ENCODE assay signal across 9 mouse cellular contexts in the genomic region with DNA sequence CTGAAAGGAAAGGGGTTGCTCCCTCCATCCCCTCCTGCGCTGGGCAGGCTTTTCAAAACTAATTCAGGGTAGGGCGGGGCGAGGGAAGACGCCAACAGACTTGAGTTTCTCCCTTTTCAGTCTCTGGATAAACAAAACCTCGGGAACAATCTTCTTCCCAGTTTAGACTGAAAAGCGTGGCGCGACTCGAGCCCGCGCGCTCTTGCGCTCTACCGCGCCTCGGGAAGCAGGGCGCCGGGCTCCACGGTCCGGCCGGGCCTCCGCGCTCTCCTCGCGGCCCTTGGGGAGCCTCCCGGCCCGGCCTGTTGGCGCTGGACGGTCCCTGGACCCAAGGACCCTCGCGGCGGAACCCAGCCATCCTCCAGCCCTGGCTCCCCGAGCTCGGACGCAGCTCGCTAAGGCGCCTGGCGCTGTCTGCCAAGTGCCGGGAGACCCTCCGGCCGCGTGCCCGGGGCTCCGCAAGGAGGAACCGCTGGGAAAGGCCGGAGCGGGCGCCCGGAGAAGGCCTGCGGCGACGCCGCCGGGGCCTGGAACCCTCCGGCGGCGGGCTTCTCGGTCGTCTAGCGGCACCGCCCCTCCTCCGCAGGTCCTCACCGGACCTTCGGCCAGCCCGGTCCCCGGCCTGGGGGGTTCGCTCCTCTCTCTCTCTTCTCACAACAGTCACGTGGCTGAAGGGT. TPM values are rescaled to one million over a fixed set of nuclear protein-coding genes. Genes with fewer than 3 reads are reported as not detected.
DNase-seq lines count a peak whose midpoint lies in the region; ATAC-seq and TF ChIP-seq lines count a peak whose summit lies in the region.
"Had no signal": no experiment of that assay in that cellular context is flagged by ENCODE, and none has a peak within 500 bp of the region (broad histone marks: within the 10 kb centered on the region; RNA-seq: fewer than 3 reads in every experiment).

No protein-coding gene starts in this region.

- peaks cover 58% of the 10 kb centered on the region for H3K27me3 ChIP-seq in heart, embryonic 11.5 days (ENCODE audit: control insufficient read depth, insufficient read depth, low read length)

- WGBS in heart, embryonic 11.5 days (ENCODE audit: insufficient replicate concordance): under 1% methylated on average over 68 of the region's 68 CpGs
- WGBS in olfactory bulb, adult 2 months: under 1% methylated on average over 68 of the region's 68 CpGs

- TF ChIP-seq POLR2A in olfactory bulb, adult 2 months (IDR thresholded peaks at IDR 0.05; ENCODE audit: insufficient read depth, low read depth, low read length): peak; percentile 23; the same call in 1 of the 2 replicates

- no peaks in the 10 kb centered on the region for H3K36me3 ChIP-seq in heart, embryonic 11.5 days (ENCODE audit: control insufficient read depth, insufficient read depth, low read length)

- no peak for DNase-seq in heart, adult 9 months (ENCODE audit: low spot score in 2 of 2)
- peak; percentile 71 for DNase-seq in R1 (ENCODE audit: low read depth, low spot score)
- peak; percentile 66 to 71 for DNase-seq in frontal cortex, postnatal 10 days (ENCODE audit: low spot score in 2 of 2)
- DNase-seq in left cerebral cortex, postnatal 25 days (ENCODE audit: low spot score in 2 of 2): peak; percentile 73 to 82
- no peak for DNase-seq in spleen, postnatal 10 days (ENCODE audit: low spot score in 2 of 2)
- no peak for DNase-seq in urinary bladder, postnatal 36 days (ENCODE audit: low spot score in 2 of 2)

- ATAC-seq in heart, embryonic 11.5 days (replicated peaks; ENCODE audit: insufficient number of reproducible peaks, low FRiP score, low TSS enrichment): peak; percentile 46; the same call in 1 of the 2 replicates

- H3K4me3 ChIP-seq in heart, embryonic 11.5 days (ENCODE audit: low read depth, low read length): peak overlapping the region; percentile 41
- H3K4me3 ChIP-seq in olfactory bulb, adult 2 months (ENCODE audit: insufficient read depth, low read depth, low read length): peak overlapping the region; percentile 66

- H3K9ac ChIP-seq in heart, embryonic 11.5 days (ENCODE audit: low read depth, low read length): peak overlapping the region; percentile 16; the same call in 1 of the 2 replicates

- H3K9me3 ChIP-seq in heart, embryonic 11.5 days (replicated peaks; ENCODE audit: control insufficient read depth, low read length): no peaks in the 10 kb centered on the region

- peaks cover 4% of the 10 kb centered on the region; the same call in 1 of the 2 replicates for H3K4me1 ChIP-seq in heart, embryonic 11.5 days (ENCODE audit: control insufficient read depth, insufficient read depth, low read length)
- H3K4me1 ChIP-seq in olfactory bulb, adult 2 months (ENCODE audit: control insufficient read depth, insufficient read depth, low read length): no peaks in the 10 kb centered on the region

- intact Hi-C loops in left cerebral cortex, postnatal 25 days (cut with DNase I): loop anchor here (2.0 to 5.0 kb wide), 3 partner anchors 71 to 550 kb away; no protein-coding TSS in a partner anchor

- H3K4me2 ChIP-seq in heart, embryonic 11.5 days: peak overlapping the region; percentile 84

- TF ChIP-seq CTCF in olfactory bulb, adult 2 months (IDR thresholded peaks at IDR 0.05; ENCODE audit: insufficient read depth, low read depth, low read length): no peak

- H3K27ac ChIP-seq in heart, embryonic 11.5 days (ENCODE audit: low read depth, low read length): no peak overlapping the region
- H3K27ac ChIP-seq in olfactory bulb, adult 2 months (ENCODE audit: insufficient read depth, low read depth, low read length): peak overlapping the region; percentile 98

RNA-seq across cellular contexts. Expression of a gene that starts 16.3 kb away (rescaled TPM):
- polyA plus RNA-seq in heart, embryonic 11.5 days (2014; fragmentation: Nextera tagmentation; extraction: Ambion mirVana): not detected in 2 replicates
- 1 to 10 TPM; 6.2 to 8.5 TPM for total RNA-seq in left cerebral cortex, postnatal 25 days (2021)
- polyA plus RNA-seq in olfactory bulb, adult 2 months (2012; ENCODE audit: insufficient read depth, insufficient read length, low replicate concordance, missing spikeins): not detected in 2 replicates
- polyA plus RNA-seq: gonadal fat pad, adult 2 months had no signal

RNA-seq across cellular contexts. Expression of a gene that starts 18.8 kb away (rescaled TPM):
- 1.5 TPM in 2 replicates for polyA plus RNA-seq in heart, embryonic 11.5 days (2014; fragmentation: Nextera tagmentation; extraction: Ambion mirVana)
- total RNA-seq in left cerebral cortex, postnatal 25 days (2021): 100 to 1,000 TPM; 105 to 109 TPM
- polyA plus RNA-seq in olfactory bulb, adult 2 months (2012; ENCODE audit: insufficient read depth, insufficient read length, low replicate concordance, missing spikeins): 104 TPM in 1 of 2 replicates, not detected in the other
- polyA plus RNA-seq: gonadal fat pad, adult 2 months had no signal

Comparison
In these comparisons a context has a peak if more than half of its experiments do, and no peak if none do; other contexts are left out.
1. DNase-seq: peak in R1 (single experiment), frontal cortex, postnatal 10 days (2 of 2) and left cerebral cortex, postnatal 25 days (2 of 2); none in heart, adult 9 months (0 of 2), spleen, postnatal 10 days (0 of 2) and urinary bladder, postnatal 36 days (0 of 2).